In the genomic region with DNA sequence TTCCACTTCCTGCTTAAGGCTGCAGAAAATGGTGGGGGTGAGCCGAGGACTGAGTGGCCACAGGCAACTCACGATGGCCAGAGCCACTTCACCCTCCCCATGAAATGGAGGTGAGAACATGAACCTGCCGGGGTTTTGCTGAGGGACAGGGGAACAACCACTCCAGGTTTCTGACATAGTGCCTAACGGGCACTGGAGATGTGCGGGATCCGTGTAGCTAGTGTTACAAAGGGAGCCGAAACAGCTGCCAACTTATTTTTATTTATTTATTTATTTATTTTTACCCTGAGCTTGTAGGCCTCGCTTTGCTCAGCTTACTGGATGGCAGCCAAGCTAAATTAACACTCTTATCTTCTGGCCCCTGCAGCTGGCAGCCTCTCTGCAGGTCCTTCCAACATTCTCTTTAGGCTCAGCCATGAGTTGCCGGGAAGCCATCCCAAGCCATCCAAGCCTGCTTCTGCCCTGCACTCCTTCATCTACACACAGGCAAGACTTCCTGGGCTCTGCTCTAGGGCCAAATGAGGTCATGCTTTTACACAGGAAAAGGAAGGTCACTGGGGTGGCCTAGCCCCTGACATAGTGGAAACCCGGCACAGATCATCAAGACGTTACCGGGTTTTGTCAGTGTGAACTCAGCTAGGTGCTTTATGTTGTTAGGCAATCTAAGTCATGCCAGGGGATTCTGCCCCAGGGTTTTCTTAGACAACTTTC, we compare ENCODE assay signal across 9 mouse cellular contexts. TPM values are rescaled to one million over a fixed set of nuclear protein-coding genes. Genes with fewer than 3 reads are reported as not detected.
DNase-seq lines count a peak whose midpoint lies in the region; ATAC-seq lines count a peak whose summit lies in the region.
"Had no signal": no experiment of that assay in that cellular context is flagged by ENCODE, and none has a peak within 500 bp of the region (broad histone marks: within the 10 kb centered on the region; RNA-seq: fewer than 3 reads in every experiment).

No protein-coding gene starts in this region.

- intact Hi-C loops in left cerebral cortex, postnatal 4 days (cut with DNase I), result no loop called here

- 34% methylated on average over 12 of the region's 12 CpGs for WGBS in heart, embryonic 10.5 days
- WGBS in neural tube, embryonic 15.5 days, result 58% methylated on average over 12 of the region's 12 CpGs

- H3K4me1 ChIP-seq in heart, embryonic 10.5 days, result peaks cover 27% of the 10 kb centered on the region
- H3K4me1 ChIP-seq in neural tube, embryonic 15.5 days, result peaks cover 14% of the 10 kb centered on the region

- ATAC-seq in neural tube, embryonic 15.5 days (ENCODE audit: low FRiP score), result peak; percentile 63
- no peak for ATAC-seq in erythroid progenitor cell, adult 5-6 weeks (replicated peaks; ENCODE audit: low FRiP score, poor library complexity, severe bottlenecking)

- H3K9ac ChIP-seq in neural tube, embryonic 15.5 days (replicated peaks), result no peak overlapping the region

- no peak overlapping the region for H3K4me3 ChIP-seq in heart, embryonic 10.5 days
- no peak overlapping the region for H3K4me3 ChIP-seq in neural tube, embryonic 15.5 days (replicated peaks)
- H3K4me3 ChIP-seq: megakaryocyte, embryonic 14.5 days had no signal

- no peaks in the 10 kb centered on the region for H3K9me3 ChIP-seq in heart, embryonic 10.5 days
- H3K9me3 ChIP-seq in neural tube, embryonic 15.5 days (replicated peaks), result no peaks in the 10 kb centered on the region
- H3K9me3 ChIP-seq: megakaryocyte, embryonic 14.5 days had no signal

- H3K27me3 ChIP-seq in heart, embryonic 10.5 days (ENCODE audit: insufficient read depth, poor library complexity, severe bottlenecking), result no peaks in the 10 kb centered on the region
- H3K27me3 ChIP-seq in neural tube, embryonic 15.5 days (replicated peaks), result no peaks in the 10 kb centered on the region

- no peaks in the 10 kb centered on the region for H3K36me3 ChIP-seq in heart, embryonic 10.5 days
- no peaks in the 10 kb centered on the region for H3K36me3 ChIP-seq in neural tube, embryonic 15.5 days

- peak overlapping the region; percentile 86 for H3K27ac ChIP-seq in heart, embryonic 10.5 days
- no peak overlapping the region; the same call in none of the 2 replicates for H3K27ac ChIP-seq in neural tube, embryonic 15.5 days (replicated peaks)

- no peak overlapping the region for H3K4me2 ChIP-seq in neural tube, embryonic 15.5 days

- peak; percentile 39 to 41 for DNase-seq in cerebellum, postnatal 14 days
- no peak for DNase-seq in cerebellum, postnatal 4 days (ENCODE audit: low spot score in 2 of 2)
- peak; percentile 32 for DNase-seq in right cerebral cortex, adult 18-20 months
- DNase-seq in right cerebral cortex, postnatal 14 days, result no peak
- peak; percentile 85 for DNase-seq in heart, embryonic 10.5 days (ENCODE audit: low spot score)
- DNase-seq in left cerebral cortex, postnatal 4 days, result peak; percentile 44

RNA-seq across cellular contexts. Expression of a gene that starts 49.0 kb away (rescaled TPM):
- polyA plus RNA-seq in heart, embryonic 10.5 days (2016; fragmentation: Nextera tagmentation; extraction: Ambion mirVana), result 45.7 and 69.6 TPM in 2 replicates
- total RNA-seq in left cerebral cortex, postnatal 4 days (2021), result 100 to 1,000 TPM; 115 to 119 TPM
- 29.6 and 30.1 TPM in 2 replicates for polyA plus RNA-seq in neural tube, embryonic 15.5 days (2015; fragmentation: Nextera tagmentation; extraction: Ambion mirVana)
- total RNA-seq in erythroid progenitor cell, adult 5-6 weeks (2015; ENCODE audit: low replicate concordance), result 23.5 and 39.6 TPM in 2 replicates
- 9.9 and 12.5 TPM in 2 replicates for total RNA-seq in erythroid progenitor cell, adult 5-6 weeks (2017; ENCODE audit: low replicate concordance)

Comparison
In these comparisons a context has a peak if more than half of its experiments do, and no peak if none do; other contexts are left out.
1. DNase-seq: peak in cerebellum, postnatal 14 days (2 of 2), right cerebral cortex, adult 18-20 months (single experiment), heart, embryonic 10.5 days (single experiment) and left cerebral cortex, postnatal 4 days (single experiment); none in cerebellum, postnatal 4 days (0 of 2) and right cerebral cortex, postnatal 14 days (single experiment).